Mouse (Mus musculus): ENCODE data around the gene Slc7a3.

DNA sequence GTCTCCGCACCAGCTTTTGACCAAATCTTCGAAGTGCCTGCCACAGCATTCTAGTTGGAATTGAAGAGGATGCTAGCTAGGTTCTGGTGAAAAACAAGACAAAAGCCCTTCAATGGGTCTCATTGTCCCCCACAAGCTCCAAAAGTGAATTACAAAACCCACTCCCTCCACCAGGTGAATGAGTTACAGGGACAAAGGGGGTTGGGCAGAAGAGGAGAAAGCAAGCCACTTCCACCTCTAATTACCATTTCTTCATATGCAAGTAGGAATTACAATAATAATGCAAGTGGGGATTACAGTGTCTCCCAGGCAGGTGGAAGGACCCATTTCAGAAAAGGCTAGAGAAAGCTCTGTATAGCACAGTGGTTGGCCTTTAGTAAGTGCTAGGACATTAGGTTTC, 1.6 kb downstream of the Slc7a3 start:
- TF ChIP-seq MYOG (IDR thresholded peaks at IDR 0.05; ENCODE audit: control insufficient read depth in 1 of 3, insufficient read depth in 1 of 3, insufficient read length in 2 of 3, low read depth in 2 of 3) (no peak), POLR2A (IDR thresholded peaks at IDR 0.05; ENCODE audit: insufficient read length, low read depth) (no peak), E2F4 (IDR thresholded peaks at IDR 0.05; ENCODE audit: insufficient read depth) (no peak), MAX (IDR thresholded peaks at IDR 0.05; ENCODE audit: low read depth) (no peak), TCF3 (IDR thresholded peaks at IDR 0.05; ENCODE audit: insufficient read length, low read depth) (no peak)
